Mouse (Mus musculus): ENCODE data around the gene Slc47a2. TPM values are rescaled to one million over a fixed set of nuclear protein-coding genes. Genes with fewer than 3 reads are reported as not detected.

Slc47a2 gene
- total and polyA plus RNA-seq, 3 experiments: not detected

DNA sequence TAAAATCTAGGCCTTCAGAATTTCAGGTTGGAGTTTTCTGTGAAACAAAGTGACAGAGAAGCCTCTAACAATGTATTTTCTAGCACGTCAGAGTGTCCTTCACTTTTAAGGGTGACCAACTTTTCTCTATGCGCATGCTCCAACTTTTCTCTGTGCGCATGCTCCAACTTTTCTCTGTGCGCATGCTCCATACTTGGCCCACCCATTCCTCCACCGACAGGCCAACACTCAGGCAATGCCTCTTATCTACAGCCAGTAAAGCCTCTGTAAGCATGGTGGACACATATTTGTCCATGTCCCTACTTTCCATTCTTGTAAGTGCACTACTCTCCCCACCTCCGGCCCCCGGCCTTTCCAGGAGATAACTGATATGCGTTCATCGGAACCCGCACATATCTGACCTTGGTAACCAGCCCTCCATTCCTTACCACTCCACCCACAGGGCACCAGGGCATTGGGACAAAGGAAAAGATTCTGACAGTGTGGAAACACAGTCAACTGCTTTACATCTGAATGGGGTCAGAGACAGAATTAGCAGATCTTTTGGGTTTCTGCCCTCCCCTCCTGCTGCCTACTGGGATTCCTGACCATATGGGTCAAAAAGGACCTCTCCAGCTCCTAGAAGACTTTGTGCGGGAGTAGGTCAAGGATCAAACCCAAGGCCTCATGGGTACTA is 19.0 kb upstream of the Slc47a2 start:
- ATAC-seq (ENCODE audit: extremely low read depth, insufficient number of reproducible peaks, low FRiP score, poor library complexity, severe bottlenecking) (no peak), DNase-seq (ENCODE audit: low spot score) (no peak)
- TF ChIP-seq CTCF (IDR thresholded peaks at IDR 0.05; ENCODE audit: low read depth, low read length) (no peak), TAL1 (conservative IDR thresholded peaks at IDR 0.05; ENCODE audit: low read depth, low read length) (no peak), GATA2 (IDR thresholded peaks at IDR 0.05; ENCODE audit: borderline replicate concordance, low read depth, low read length) (no peak), POLR2AphosphoS5 (IDR thresholded peaks at IDR 0.05; ENCODE audit: insufficient replicate concordance, low read depth, low read length) (no peak), GATA1 (IDR thresholded peaks at IDR 0.05; ENCODE audit: borderline replicate concordance, low read length) (no peak)

DNA sequence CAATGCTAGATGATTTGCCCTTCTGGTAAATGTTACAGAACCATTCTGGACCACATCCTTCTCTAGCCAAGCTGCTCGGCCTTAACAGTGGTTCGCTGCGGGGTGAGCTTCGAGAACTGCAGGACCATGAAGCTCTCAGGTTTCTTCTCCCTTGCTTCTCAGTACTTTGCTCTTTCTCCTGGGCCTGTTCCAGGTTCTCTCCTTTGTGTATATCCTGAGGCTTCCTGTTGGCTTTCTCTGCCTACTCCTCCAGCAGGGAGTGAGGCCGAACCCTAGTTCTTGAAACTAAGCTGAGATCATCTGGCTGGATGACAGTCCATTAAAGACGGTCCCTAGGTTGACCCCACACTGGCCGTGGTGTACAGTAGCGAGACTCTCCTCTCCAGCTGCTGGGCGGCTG is 13.9 kb upstream of the Slc47a2 start:
- no peaks in the 10 kb centered on the region for H3K36me3 ChIP-seq (replicated peaks)
- TF ChIP-seq GATA1 (IDR thresholded peaks at IDR 0.05; ENCODE audit: borderline replicate concordance, low read length) (no peak), GATA2 (IDR thresholded peaks at IDR 0.05; ENCODE audit: borderline replicate concordance, low read depth, low read length) (no peak), CTCF (IDR thresholded peaks at IDR 0.05; ENCODE audit: low read depth, low read length) (no peak), TAL1 (conservative IDR thresholded peaks at IDR 0.05; ENCODE audit: low read depth, low read length) (no peak), POLR2AphosphoS5 (IDR thresholded peaks at IDR 0.05; ENCODE audit: insufficient replicate concordance, low read depth, low read length) (no peak)

More for the DNA sequence above, 19.0 kb upstream of the Slc47a2 start:
- H3K27me3 ChIP-seq (ENCODE audit: insufficient read depth, low read length): peaks cover 6% of the 10 kb centered on the region; the same call in 1 of the 2 replicates
- H3K9me3 ChIP-seq (replicated peaks): no peaks in the 10 kb centered on the region
- no peaks in the 10 kb centered on the region for H3K36me3 ChIP-seq (replicated peaks)
- H3K4me1 ChIP-seq (ENCODE audit: insufficient read depth, low read depth, low read length): no peaks in the 10 kb centered on the region
- no peak overlapping the region for H3K4me3 ChIP-seq (ENCODE audit: low read depth, low read length)

DNA sequence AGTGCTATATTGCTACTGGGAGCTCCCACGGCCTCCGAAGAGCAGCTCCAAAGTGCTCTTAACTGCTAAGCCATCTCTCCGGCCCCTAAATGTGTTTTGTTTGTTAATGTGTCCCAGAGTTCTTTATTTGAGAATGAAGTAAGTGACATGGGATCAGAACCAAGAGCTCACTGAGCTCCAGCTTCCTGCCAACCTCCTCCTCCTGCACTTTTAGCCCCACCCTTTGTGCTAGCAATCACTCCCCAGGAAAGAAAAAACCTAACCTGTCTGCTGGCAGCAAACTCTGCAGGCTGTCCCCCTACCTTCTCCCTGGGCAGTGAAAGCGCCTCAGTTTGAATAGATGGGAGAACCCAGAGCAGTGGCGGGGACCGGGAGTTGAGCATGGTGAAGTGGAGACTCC is 13.5 kb upstream of the Slc47a2 start:
- H3K27me3 ChIP-seq (ENCODE audit: insufficient read depth, low read length): peaks cover 4% of the 10 kb centered on the region; the same call in 1 of the 2 replicates
- ATAC-seq (ENCODE audit: extremely low read depth, insufficient number of reproducible peaks, low FRiP score, poor library complexity, severe bottlenecking): no peak

More for the DNA sequence above, 13.9 kb upstream of the Slc47a2 start:
- peaks cover 5% of the 10 kb centered on the region; the same call in 1 of the 2 replicates for H3K27me3 ChIP-seq (ENCODE audit: insufficient read depth, low read length)
- DNase-seq (ENCODE audit: low spot score) (no peak), ATAC-seq (ENCODE audit: extremely low read depth, insufficient number of reproducible peaks, low FRiP score, poor library complexity, severe bottlenecking) (no peak)
- H3K4me3 ChIP-seq (ENCODE audit: low read depth, low read length): no peak overlapping the region
- no peaks in the 10 kb centered on the region for H3K9me3 ChIP-seq (replicated peaks)
- H3K4me1 ChIP-seq (ENCODE audit: insufficient read depth, low read depth, low read length): no peaks in the 10 kb centered on the region

DNA sequence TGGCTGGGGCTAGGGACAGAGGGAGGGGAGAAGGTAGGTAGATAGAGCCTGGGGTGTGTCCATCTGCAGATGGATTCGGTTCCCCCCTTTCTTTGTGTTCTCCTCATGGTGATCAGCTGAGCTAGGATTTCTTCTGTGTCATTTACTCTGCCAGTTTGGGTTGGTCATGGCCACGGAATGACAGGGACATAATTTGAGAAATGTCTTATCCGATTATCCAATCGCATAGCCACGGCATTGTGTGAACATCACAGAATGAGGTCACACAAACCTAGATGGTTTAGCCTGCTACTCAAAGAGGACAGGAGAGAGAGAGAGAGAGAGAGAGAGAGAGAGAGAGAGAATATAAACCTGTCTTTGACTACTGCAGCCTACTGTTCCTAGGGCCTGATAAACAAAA is 12.7 kb upstream of the Slc47a2 start:
- TF ChIP-seq POLR2AphosphoS5 (IDR thresholded peaks at IDR 0.05; ENCODE audit: insufficient replicate concordance, low read depth, low read length): no peak
- ATAC-seq (ENCODE audit: extremely low read depth, insufficient number of reproducible peaks, low FRiP score, poor library complexity, severe bottlenecking) (no peak), DNase-seq (ENCODE audit: low spot score) (no peak)
- Histone ChIP-seq H3K4me1 (ENCODE audit: insufficient read depth, low read depth, low read length) (no peaks in the 10 kb centered on the region), H3K4me3 (ENCODE audit: low read depth, low read length) (no peak overlapping the region), H3K36me3 (replicated peaks) (no peaks in the 10 kb centered on the region), H3K9me3 (replicated peaks) (no peaks in the 10 kb centered on the region), H3K27me3 (ENCODE audit: insufficient read depth, low read length) (peaks cover 4% of the 10 kb centered on the region; the same call in 1 of the 2 replicates)

More for the DNA sequence above, 13.5 kb upstream of the Slc47a2 start:
- H3K9me3 ChIP-seq (replicated peaks): no peaks in the 10 kb centered on the region
- H3K36me3 ChIP-seq (replicated peaks): no peaks in the 10 kb centered on the region
- no peak for TF ChIP-seq POLR2AphosphoS5 (IDR thresholded peaks at IDR 0.05; ENCODE audit: insufficient replicate concordance, low read depth, low read length)
- no peak for TF ChIP-seq TAL1 (conservative IDR thresholded peaks at IDR 0.05; ENCODE audit: low read depth, low read length)
- TF ChIP-seq CTCF (IDR thresholded peaks at IDR 0.05; ENCODE audit: low read depth, low read length): no peak
- TF ChIP-seq GATA1 (IDR thresholded peaks at IDR 0.05; ENCODE audit: borderline replicate concordance, low read length): no peak
- TF ChIP-seq GATA2 (IDR thresholded peaks at IDR 0.05; ENCODE audit: borderline replicate concordance, low read depth, low read length): no peak
- H3K4me3 ChIP-seq (ENCODE audit: low read depth, low read length): no peak overlapping the region
- no peaks in the 10 kb centered on the region for H3K4me1 ChIP-seq (ENCODE audit: insufficient read depth, low read depth, low read length)
- DNase-seq (ENCODE audit: low spot score): no peak

DNA sequence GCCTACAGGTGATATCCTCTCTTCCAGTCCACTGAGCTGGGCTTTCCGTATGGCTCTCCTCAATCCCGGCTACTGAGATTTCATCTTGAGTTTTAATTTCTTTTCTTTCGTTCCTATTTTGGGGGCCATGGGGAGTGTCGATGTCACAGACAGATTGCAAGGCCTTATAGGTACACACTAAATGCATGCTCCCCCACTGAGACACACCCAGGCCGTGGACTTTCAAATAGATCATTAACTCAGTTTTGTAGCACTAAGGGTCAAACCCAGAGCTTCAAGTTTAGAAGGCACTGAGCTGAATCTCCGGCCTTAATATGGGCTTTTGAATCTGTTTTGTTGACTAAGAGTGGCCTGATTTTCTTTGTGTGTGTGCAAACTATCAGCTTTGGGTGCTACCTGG is 11.7 kb upstream of the Slc47a2 start:
- Histone ChIP-seq H3K4me3 (ENCODE audit: low read depth, low read length) (no peak overlapping the region), H3K9me3 (replicated peaks) (no peaks in the 10 kb centered on the region), H3K36me3 (replicated peaks) (no peaks in the 10 kb centered on the region), H3K27me3 (ENCODE audit: insufficient read depth, low read length) (peaks cover 5% of the 10 kb centered on the region; the same call in 1 of the 2 replicates), H3K4me1 (ENCODE audit: insufficient read depth, low read depth, low read length) (no peaks in the 10 kb centered on the region)
- TF ChIP-seq GATA1 (IDR thresholded peaks at IDR 0.05; ENCODE audit: borderline replicate concordance, low read length) (no peak), CTCF (IDR thresholded peaks at IDR 0.05; ENCODE audit: low read depth, low read length) (no peak), TAL1 (conservative IDR thresholded peaks at IDR 0.05; ENCODE audit: low read depth, low read length) (no peak), GATA2 (IDR thresholded peaks at IDR 0.05; ENCODE audit: borderline replicate concordance, low read depth, low read length) (no peak), POLR2AphosphoS5 (IDR thresholded peaks at IDR 0.05; ENCODE audit: insufficient replicate concordance, low read depth, low read length) (no peak)
- no peak for ATAC-seq (ENCODE audit: extremely low read depth, insufficient number of reproducible peaks, low FRiP score, poor library complexity, severe bottlenecking)
- no peak for DNase-seq (ENCODE audit: low spot score)

DNA sequence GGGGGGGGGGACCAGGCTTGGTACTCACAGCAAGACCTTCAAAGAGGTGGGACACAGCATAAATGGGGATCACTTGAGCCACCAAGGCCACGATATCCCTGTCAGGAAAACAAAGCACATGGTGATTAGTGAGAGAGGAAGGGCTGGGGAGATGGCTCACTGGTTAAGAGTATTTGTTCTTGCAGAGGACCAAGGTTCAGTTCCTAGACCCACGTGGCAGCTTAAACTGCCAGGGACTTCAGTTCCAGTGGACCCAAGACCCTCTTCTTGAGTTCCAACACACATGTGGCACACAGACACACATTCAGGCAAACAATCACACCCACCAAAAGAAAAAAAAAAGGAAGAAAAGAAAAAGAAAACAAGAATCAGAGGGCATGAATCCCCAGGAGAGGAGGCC is 10.4 kb upstream of the Slc47a2 start:
- no peak for ATAC-seq (ENCODE audit: extremely low read depth, insufficient number of reproducible peaks, low FRiP score, poor library complexity, severe bottlenecking)
- Histone ChIP-seq H3K36me3 (replicated peaks) (no peaks in the 10 kb centered on the region), H3K4me3 (ENCODE audit: low read depth, low read length) (no peak overlapping the region), H3K27me3 (ENCODE audit: insufficient read depth, low read length) (peaks cover 7% of the 10 kb centered on the region; the same call in 1 of the 2 replicates), H3K9me3 (replicated peaks) (no peaks in the 10 kb centered on the region), H3K4me1 (ENCODE audit: insufficient read depth, low read depth, low read length) (no peaks in the 10 kb centered on the region)
- TF ChIP-seq GATA1 (IDR thresholded peaks at IDR 0.05; ENCODE audit: borderline replicate concordance, low read length) (no peak), CTCF (IDR thresholded peaks at IDR 0.05; ENCODE audit: low read depth, low read length) (no peak), GATA2 (IDR thresholded peaks at IDR 0.05; ENCODE audit: borderline replicate concordance, low read depth, low read length) (no peak), POLR2AphosphoS5 (IDR thresholded peaks at IDR 0.05; ENCODE audit: insufficient replicate concordance, low read depth, low read length) (no peak), TAL1 (conservative IDR thresholded peaks at IDR 0.05; ENCODE audit: low read depth, low read length) (no peak)
- no peak for DNase-seq (ENCODE audit: low spot score)

Data from G1E (cell line).